8 mouse cellular contexts compared by ENCODE assay signal in the genomic region with DNA sequence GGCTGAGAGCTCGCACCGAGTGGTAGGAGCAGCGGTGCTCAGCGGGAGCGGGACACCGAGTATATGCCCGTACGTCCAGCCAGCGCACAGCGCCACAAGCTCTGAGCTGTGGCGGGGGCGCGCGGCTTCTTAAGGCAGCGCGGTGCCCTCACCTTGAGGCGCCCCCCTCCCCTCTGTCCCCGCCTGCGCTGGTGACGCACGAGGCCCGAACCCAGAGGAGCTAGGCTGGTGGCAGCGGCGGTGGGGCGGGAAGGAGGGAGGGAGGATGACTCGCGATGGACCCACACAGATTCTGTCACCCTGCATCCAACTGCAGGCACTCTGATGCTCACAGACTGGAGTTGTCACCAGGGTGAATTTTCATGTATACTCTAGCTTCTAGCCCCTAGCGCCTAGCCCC. TPM values are rescaled to one million over a fixed set of nuclear protein-coding genes. Genes with fewer than 3 reads are reported as not detected.
DNase-seq lines count a peak whose midpoint lies in the region; ATAC-seq and TF ChIP-seq lines count a peak whose summit lies in the region.

TSS of gene Gpr101 (minus strand) at position 124 of the 400 bp plus-strand sequence.

- H3K36me3 ChIP-seq in heart, embryonic 10.5 days, result no peaks in the 10 kb centered on the region
- H3K36me3 ChIP-seq in thymus, adult 2 months (ENCODE audit: control insufficient read depth, insufficient read depth, low read length), result no peaks in the 10 kb centered on the region
- H3K36me3 ChIP-seq in stomach, embryonic 16.5 days (ENCODE audit: control insufficient read depth, insufficient read depth, low read length), result no peaks in the 10 kb centered on the region

- no peaks in the 10 kb centered on the region for H3K9me3 ChIP-seq in heart, embryonic 10.5 days
- H3K9me3 ChIP-seq in stomach, embryonic 16.5 days (replicated peaks; ENCODE audit: control insufficient read depth, low read length), result no peaks in the 10 kb centered on the region

- no peak for ATAC-seq in stomach, embryonic 16.5 days (ENCODE audit: insufficient read depth, low FRiP score)
- no peak for ATAC-seq in erythroid progenitor cell, adult 5-6 weeks (replicated peaks; ENCODE audit: low FRiP score, poor library complexity, severe bottlenecking)

- peak within 1 kb of the TSS; percentile 43 for H3K4me2 ChIP-seq in stomach, embryonic 16.5 days (ENCODE audit: low read depth, low read length)

- no peak within 1 kb of the TSS for H3K27ac ChIP-seq in heart, embryonic 10.5 days
- H3K27ac ChIP-seq in thymus, adult 2 months (ENCODE audit: control insufficient read depth, insufficient read depth, low read length), result no peak within 1 kb of the TSS
- no peak within 1 kb of the TSS for H3K27ac ChIP-seq in stomach, embryonic 16.5 days (ENCODE audit: low read length)

- WGBS in heart, embryonic 10.5 days, result 14% methylated on average over 21 of the region's 28 CpGs
- WGBS in thymus, adult 2 months, result 3% methylated on average over 9 of the region's 28 CpGs
- WGBS in stomach, embryonic 16.5 days, result 10% methylated on average over 27 of the region's 28 CpGs

- DNase-seq in heart, embryonic 10.5 days (ENCODE audit: low spot score), result no peak
- no peak for DNase-seq in heart, adult 9 months (ENCODE audit: low spot score in 2 of 2)
- peak; percentile 9 for DNase-seq in thymus, postnatal 4 days
- no peak for DNase-seq in thymus, adult 2 months
- DNase-seq in mesoderm, embryonic 11.5 days (ENCODE audit: low read depth, low spot score), result peak; percentile 2
- DNase-seq in lung, adult 18-20 months, result no peak

- no peaks in the 10 kb centered on the region for H3K4me1 ChIP-seq in heart, embryonic 10.5 days
- no peaks in the 10 kb centered on the region for H3K4me1 ChIP-seq in thymus, adult 2 months (replicated peaks; ENCODE audit: control insufficient read depth, insufficient read depth, low read length)
- H3K4me1 ChIP-seq in stomach, embryonic 16.5 days (ENCODE audit: control insufficient read depth, insufficient read depth, low read length), result no peaks in the 10 kb centered on the region

- no peak for TF ChIP-seq CTCF in thymus, adult 2 months (IDR thresholded peaks at IDR 0.05; ENCODE audit: borderline replicate concordance, control insufficient read depth, extremely low read depth, insufficient read depth, low read length, poor library complexity)

- no peak for TF ChIP-seq POLR2A in thymus, adult 2 months (IDR thresholded peaks at IDR 0.05; ENCODE audit: control insufficient read depth, extremely low read depth, insufficient read depth, low read length, poor library complexity)

- H3K27me3 ChIP-seq in heart, embryonic 10.5 days (ENCODE audit: insufficient read depth, poor library complexity, severe bottlenecking), result peaks cover 50% of the 10 kb centered on the region
- peaks cover 2% of the 10 kb centered on the region; the same call in 1 of the 2 replicates for H3K27me3 ChIP-seq in thymus, adult 2 months (ENCODE audit: control insufficient read depth, insufficient read depth, low read length)
- H3K27me3 ChIP-seq in stomach, embryonic 16.5 days (ENCODE audit: control insufficient read depth, insufficient read depth, low read length), result peaks cover 15% of the 10 kb centered on the region

- no peak within 1 kb of the TSS for H3K9ac ChIP-seq in stomach, embryonic 16.5 days (ENCODE audit: low read length)

- H3K4me3 ChIP-seq in heart, embryonic 10.5 days, result peak within 1 kb of the TSS; percentile 49
- H3K4me3 ChIP-seq in thymus, adult 2 months (ENCODE audit: control insufficient read depth, insufficient read depth, low read length), result no peak within 1 kb of the TSS
- H3K4me3 ChIP-seq in stomach, embryonic 16.5 days (replicated peaks; ENCODE audit: low read length), result peak within 1 kb of the TSS; percentile 13

RNA-seq across cellular contexts. Expression of gene Gpr101, which starts in this region (rescaled TPM):
- not detected in 2 replicates for polyA plus RNA-seq in heart, embryonic 10.5 days (2016; fragmentation: Nextera tagmentation; extraction: Ambion mirVana)
- polyA plus RNA-seq in thymus, adult 2 months (2012; rRNA removed), result 0.04 TPM in 1 of 2 replicates, not detected in the other
- not detected in 2 replicates for polyA plus RNA-seq in stomach, embryonic 16.5 days (2015; fragmentation: Nextera tagmentation; extraction: Ambion mirVana)
- total RNA-seq in erythroid progenitor cell, adult 5-6 weeks (2015; ENCODE audit: low replicate concordance), result not detected in 2 replicates
- total RNA-seq in erythroid progenitor cell, adult 5-6 weeks (2017; ENCODE audit: low replicate concordance), result not detected in 2 replicates

Comparison
In these comparisons a context has a peak if more than half of its experiments do, and no peak if none do; other contexts are left out.
1. DNase-seq: peak in thymus, postnatal 4 days (single experiment) and mesoderm, embryonic 11.5 days (single experiment); none in heart, embryonic 10.5 days (single experiment), heart, adult 9 months (0 of 2), thymus, adult 2 months (single experiment) and lung, adult 18-20 months (0 of 2).